Mouse (Mus musculus): Measurements from ENCODE around the gene Myo15b. TPM values are rescaled to one million over a fixed set of nuclear protein-coding genes. Genes with fewer than 3 reads are reported as not detected.

The Myo15b gene
- 0.82 TPM for polyA plus RNA-seq (2015; fragmentation: Illumina TruSeq; extraction: RNeasy Lipid Tissue Mini Kit (QIAGEN cat#74804); ENCODE audit: low read depth, low replicate concordance)

GRCm38 (mm10) chr11:115858354-115858753, at the start of gene Myo15b:
Gene Myo15b (plus strand): TSS chr11:115858406.

GRCm38 (mm10) chr11:115813507-115814296, 44.5 kb upstream of the Myo15b start, which contains the start of gene Caskin2:
Gene Caskin2 (minus strand): TSS chr11:115813639.

GRCm38 (mm10) chr11:115814605-115815450, 43.4 kb upstream of the Myo15b start, which contains the start of gene Tsen54:
Gene Tsen54 (plus strand): TSS chr11:115814724.

GRCm38 (mm10) chr11:115823774-115824740, 34.1 kb upstream of the Myo15b start, which contains the start of gene Llgl2:
Gene Llgl2 (plus strand): TSS chr11:115824049.

GRCm38 (mm10) chr11:115899486-115900266, 41.5 kb downstream of the Myo15b start, which contains the start of gene Smim5:
Gene Smim5 (plus strand): TSS chr11:115899966.

GRCm38 (mm10) chr11:115911632-115912376, 53.6 kb downstream of the Myo15b start, which contains the start of gene Smim6:
Gene Smim6 (plus strand): TSS chr11:115912017.

GRCm38 (mm10) chr11:115933108-115933746, 75.0 kb downstream of the Myo15b start, which contains the start of the genes Sap30bp and Recql5:
Gene Sap30bp (plus strand): TSS chr11:115933282.
Gene Recql5 (minus strand): TSS chr11:115933477.

Other genes starting within 250 kb of the Myo15b start
- gene Mif4gd, start 245.4 kb upstream of the Myo15b start, polyA plus RNA-seq (2015; fragmentation: Illumina TruSeq; extraction: RNeasy Lipid Tissue Mini Kit (QIAGEN cat#74804); ENCODE audit: low read depth, low replicate concordance): 27.5 TPM
- 64.2 TPM for gene Slc25a19, start 230.1 kb upstream of the Myo15b start, polyA plus RNA-seq (2015; fragmentation: Illumina TruSeq; extraction: RNeasy Lipid Tissue Mini Kit (QIAGEN cat#74804); ENCODE audit: low read depth, low replicate concordance)
- gene Grb2, start 149.8 kb upstream of the Myo15b start, polyA plus RNA-seq (2015; fragmentation: Illumina TruSeq; extraction: RNeasy Lipid Tissue Mini Kit (QIAGEN cat#74804); ENCODE audit: low read depth, low replicate concordance): 134 TPM
- 27.0 TPM for gene Tmem94, start 93.0 kb upstream of the Myo15b start, polyA plus RNA-seq (2015; fragmentation: Illumina TruSeq; extraction: RNeasy Lipid Tissue Mini Kit (QIAGEN cat#74804); ENCODE audit: low read depth, low replicate concordance)
- 13.2 TPM for gene Caskin2, start 44.8 kb upstream of the Myo15b start, polyA plus RNA-seq (2015; fragmentation: Illumina TruSeq; extraction: RNeasy Lipid Tissue Mini Kit (QIAGEN cat#74804); ENCODE audit: low read depth, low replicate concordance)
- 10.9 TPM for gene Tsen54, start 43.7 kb upstream of the Myo15b start, polyA plus RNA-seq (2015; fragmentation: Illumina TruSeq; extraction: RNeasy Lipid Tissue Mini Kit (QIAGEN cat#74804); ENCODE audit: low read depth, low replicate concordance)
- gene Llgl2, start 34.4 kb upstream of the Myo15b start, polyA plus RNA-seq (2015; fragmentation: Illumina TruSeq; extraction: RNeasy Lipid Tissue Mini Kit (QIAGEN cat#74804); ENCODE audit: low read depth, low replicate concordance): 5.6 TPM
- 0.70 TPM for gene Smim5, start 41.6 kb downstream of the Myo15b start, polyA plus RNA-seq (2015; fragmentation: Illumina TruSeq; extraction: RNeasy Lipid Tissue Mini Kit (QIAGEN cat#74804); ENCODE audit: low read depth, low replicate concordance)
- not detected for gene Smim6, start 53.6 kb downstream of the Myo15b start, polyA plus RNA-seq (2015; fragmentation: Illumina TruSeq; extraction: RNeasy Lipid Tissue Mini Kit (QIAGEN cat#74804); ENCODE audit: low read depth, low replicate concordance)
- gene Sap30bp, start 74.9 kb downstream of the Myo15b start, polyA plus RNA-seq (2015; fragmentation: Illumina TruSeq; extraction: RNeasy Lipid Tissue Mini Kit (QIAGEN cat#74804); ENCODE audit: low read depth, low replicate concordance): 55.3 TPM
- gene Recql5, start 75.1 kb downstream of the Myo15b start, polyA plus RNA-seq (2015; fragmentation: Illumina TruSeq; extraction: RNeasy Lipid Tissue Mini Kit (QIAGEN cat#74804); ENCODE audit: low read depth, low replicate concordance): 19.8 TPM
- 8.7 TPM for gene Itgb4, start 116.3 kb downstream of the Myo15b start, polyA plus RNA-seq (2015; fragmentation: Illumina TruSeq; extraction: RNeasy Lipid Tissue Mini Kit (QIAGEN cat#74804); ENCODE audit: low read depth, low replicate concordance)
- gene Galk1, start 154.3 kb downstream of the Myo15b start, polyA plus RNA-seq (2015; fragmentation: Illumina TruSeq; extraction: RNeasy Lipid Tissue Mini Kit (QIAGEN cat#74804); ENCODE audit: low read depth, low replicate concordance): 17.0 TPM
- 240 TPM for gene H3f3b, start 169.6 kb downstream of the Myo15b start, polyA plus RNA-seq (2015; fragmentation: Illumina TruSeq; extraction: RNeasy Lipid Tissue Mini Kit (QIAGEN cat#74804); ENCODE audit: low read depth, low replicate concordance)
- 13.7 TPM for gene Unk, start 171.9 kb downstream of the Myo15b start, polyA plus RNA-seq (2015; fragmentation: Illumina TruSeq; extraction: RNeasy Lipid Tissue Mini Kit (QIAGEN cat#74804); ENCODE audit: low read depth, low replicate concordance)
- 0.76 TPM for gene Unc13d, start 219.6 kb downstream of the Myo15b start, polyA plus RNA-seq (2015; fragmentation: Illumina TruSeq; extraction: RNeasy Lipid Tissue Mini Kit (QIAGEN cat#74804); ENCODE audit: low read depth, low replicate concordance)
- gene Wbp2, start 228.6 kb downstream of the Myo15b start, polyA plus RNA-seq (2015; fragmentation: Illumina TruSeq; extraction: RNeasy Lipid Tissue Mini Kit (QIAGEN cat#74804); ENCODE audit: low read depth, low replicate concordance): 423 TPM